Mouse (Mus musculus) brain, embryonic 14.5 days (tissue): Measurements from ENCODE around the gene Traf7.

Source experiments
- CTCF ChIP-seq: fragments of 200-500 bp; IDR thresholded peaks from 2 replicates; pipeline ENCODE4 v1.5.1; 2012; ENCODE audit warnings: inconsistent platforms, mild to moderate bottlenecking, moderate library complexity, borderline replicate concordance; ENCODE audit not compliant: insufficient read depth, insufficient read length; ENCODE audit errors: extremely low read depth
- POLR2A ChIP-seq: fragments of 200-500 bp; IDR thresholded peaks from 2 replicates; pipeline ENCODE4 v1.6.1; 2012; ENCODE audit warnings: mild to moderate bottlenecking, inconsistent platforms, borderline replicate concordance; ENCODE audit not compliant: poor library complexity, insufficient read depth, insufficient read length, severe bottlenecking; ENCODE audit errors: extremely low read depth

DNA sequence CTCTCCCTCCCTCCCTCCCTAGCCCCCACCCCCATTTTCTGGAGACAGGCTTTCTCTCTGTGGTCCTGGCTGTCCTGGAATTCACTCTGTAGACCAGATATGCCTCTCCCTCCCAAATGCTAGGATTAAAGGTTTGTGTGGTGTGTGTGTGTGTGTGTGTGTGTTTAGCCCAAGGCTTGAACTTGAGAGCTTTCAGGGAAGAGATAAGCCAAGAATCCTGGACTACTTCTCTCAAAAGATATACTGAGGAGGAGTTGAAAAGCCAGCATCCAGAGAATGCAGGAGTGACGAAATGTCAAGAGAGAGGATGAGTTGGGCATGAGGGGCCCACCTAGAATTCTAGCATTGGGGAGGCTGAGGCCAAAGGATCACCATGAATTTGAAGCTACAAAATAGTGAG is 64.8 kb downstream of the Traf7 start:
- TF ChIP-seq CTCF (no peak), POLR2A (no peak)
